ENCODE assay signal across 8 mouse cellular contexts in genomic region chr13:33762293-33763125, GRCm38 (mm10).
A peak's percentile ranks its signal among the peaks of the same experiment; 100 is the strongest.
DNase-seq lines count a peak whose midpoint lies in the region; ATAC-seq and TF ChIP-seq lines count a peak whose summit lies in the region.

No protein-coding gene starts in this region.

- no peak overlapping the region for H3K4me3 ChIP-seq in hindbrain, embryonic 15.5 days
- no peak overlapping the region for H3K4me3 ChIP-seq in hindbrain, embryonic 10.5 days
- peak overlapping the region; percentile 23 for H3K4me3 ChIP-seq in intestine, embryonic 14.5 days (ENCODE audit: low read depth, low read length)
- peak overlapping the region; percentile 34 for H3K4me3 ChIP-seq in left cerebral cortex, adult 2 months

- DNase-seq in hindbrain, embryonic 10.5 days (ENCODE audit: low spot score): no peak
- DNase-seq in cerebellum, adult 11-12 months: peak; percentile 49
- DNase-seq in frontal cortex, postnatal 36 days (ENCODE audit: low spot score in 2 of 2): peak; percentile 62 to 74
- DNase-seq in intestine, embryonic 14.5 days (ENCODE audit: low spot score): peak; percentile 87
- peak; percentile 48 to 74 for DNase-seq in left cerebral cortex, adult 2 months (ENCODE audit: extremely low spot score in 1 of 2, low spot score in 2 of 2)
- DNase-seq in testis, postnatal 14 days (ENCODE audit: low spot score): peak; percentile 49

- H3K4me1 ChIP-seq in hindbrain, embryonic 15.5 days (replicated peaks): no peaks in the 10 kb centered on the region
- no peaks in the 10 kb centered on the region for H3K4me1 ChIP-seq in hindbrain, embryonic 10.5 days (replicated peaks)
- no peaks in the 10 kb centered on the region for H3K4me1 ChIP-seq in intestine, embryonic 14.5 days (replicated peaks; ENCODE audit: control insufficient read depth, insufficient read depth, low read length)

- no peak overlapping the region for H3K27ac ChIP-seq in hindbrain, embryonic 15.5 days (replicated peaks)
- no peak overlapping the region for H3K27ac ChIP-seq in hindbrain, embryonic 10.5 days
- peak overlapping the region; percentile 48; the same call in 1 of the 2 replicates for H3K27ac ChIP-seq in intestine, embryonic 14.5 days (ENCODE audit: low read depth)
- H3K27ac ChIP-seq in left cerebral cortex, adult 2 months: no peak overlapping the region

- intact Hi-C loops in left cerebral cortex, adult 2 months (cut with DNase I): loop anchor here (1.0 to 10.0 kb wide), 3 partner anchors 208 to 859 kb away; partner anchors contain the start of gene Serpinb1b

- WGBS in hindbrain, embryonic 15.5 days: 52% methylated on average over 18 of the region's 18 CpGs
- WGBS in hindbrain, embryonic 10.5 days: 53% methylated on average over 18 of the region's 18 CpGs
- WGBS in intestine, embryonic 14.5 days: 31% methylated on average over 18 of the region's 18 CpGs

- 0 out of 2 replicates have a peak overlapping the region, but pooled peaks have one; percentile 11 for H3K4me2 ChIP-seq in hindbrain, embryonic 15.5 days
- H3K4me2 ChIP-seq in intestine, embryonic 14.5 days (ENCODE audit: low read length): peak overlapping the region; percentile 36

- peak; percentile 59 for TF ChIP-seq CTCF in left cerebral cortex, adult 2 months (IDR thresholded peaks at IDR 0.05)

- H3K27me3 ChIP-seq in hindbrain, embryonic 15.5 days: no peaks in the 10 kb centered on the region
- no peaks in the 10 kb centered on the region for H3K27me3 ChIP-seq in hindbrain, embryonic 10.5 days (ENCODE audit: insufficient read depth, poor library complexity, severe bottlenecking)
- H3K27me3 ChIP-seq in intestine, embryonic 14.5 days (replicated peaks; ENCODE audit: control insufficient read depth, insufficient read depth, low read length): no peaks in the 10 kb centered on the region

- H3K9ac ChIP-seq in hindbrain, embryonic 15.5 days: no peak overlapping the region
- H3K9ac ChIP-seq in intestine, embryonic 14.5 days (ENCODE audit: low read length): no peak overlapping the region; the same call in 1 of the 2 replicates

- H3K9me3 ChIP-seq in hindbrain, embryonic 15.5 days: no peaks in the 10 kb centered on the region
- H3K9me3 ChIP-seq in hindbrain, embryonic 10.5 days: peaks cover 14% of the 10 kb centered on the region
- H3K9me3 ChIP-seq in intestine, embryonic 14.5 days (ENCODE audit: control insufficient read depth, low read length): no peaks in the 10 kb centered on the region

- H3K36me3 ChIP-seq in hindbrain, embryonic 15.5 days: no peaks in the 10 kb centered on the region
- H3K36me3 ChIP-seq in hindbrain, embryonic 10.5 days: no peaks in the 10 kb centered on the region
- no peaks in the 10 kb centered on the region for H3K36me3 ChIP-seq in intestine, embryonic 14.5 days (ENCODE audit: control insufficient read depth, insufficient read depth, low read length)

- ATAC-seq in hindbrain, embryonic 15.5 days (ENCODE audit: low FRiP score, low read depth): no peak
- peak; percentile 80; the same call in 1 of the 2 replicates for ATAC-seq in intestine, embryonic 14.5 days (replicated peaks; ENCODE audit: low FRiP score, low TSS enrichment, low read depth)
- peak; percentile 68; the same call in 1 of the 2 replicates for ATAC-seq in megakaryocyte progenitor cell, adult 5-6 weeks (replicated peaks; ENCODE audit: poor library complexity)

Comparison
In these comparisons a context has a peak if more than half of its experiments do, and no peak if none do; other contexts are left out.
1. H3K4me3 ChIP-seq: peak in intestine, embryonic 14.5 days (single experiment) and left cerebral cortex, adult 2 months (single experiment); none in hindbrain, embryonic 15.5 days (single experiment) and hindbrain, embryonic 10.5 days (single experiment).